Mouse (Mus musculus) c-Kit-positive CD71-negative TER-119-negative erythroid progenitor cells, embryonic 14.5 days (primary cell): ENCODE data around the gene Hbp1.

Experiments used
- DNase-seq: peaks from one replicate; pipeline ENCODE4 v3.0.0-alpha.2; 2013; ENCODE audit warnings: low read depth

Gene Hbp1

GRCm38 (mm10) chr12:31905696-31906551 is 44.4 kb downstream of the Hbp1 start:
- no peak for DNase-seq

- no peak for DNase-seq
These were observed 49.9 kb downstream of the Hbp1 start for GRCm38 (mm10) chr12:31900391-31900914.

GRCm38 (mm10) chr12:31897456-31897855 is 52.9 kb downstream of the Hbp1 start:
- DNase-seq, result no peak

- no peak for DNase-seq
These were observed 53.3 kb downstream of the Hbp1 start for GRCm38 (mm10) chr12:31896986-31897385.

- no peak for DNase-seq
These were observed 54.0 kb downstream of the Hbp1 start for GRCm38 (mm10) chr12:31896295-31896694.

- DNase-seq, result no peak
These were observed 54.4 kb downstream of the Hbp1 start for GRCm38 (mm10) chr12:31895888-31896287.

GRCm38 (mm10) chr12:31895095-31895734 is 55.1 kb downstream of the Hbp1 start:
- no peak for DNase-seq

GRCm38 (mm10) chr12:31892771-31893170 is 57.6 kb downstream of the Hbp1 start:
- no peak for DNase-seq

- no peak for DNase-seq
These were observed 58.3 kb downstream of the Hbp1 start for GRCm38 (mm10) chr12:31892079-31892478.

- no peak for DNase-seq
These were observed 59.6 kb downstream of the Hbp1 start for GRCm38 (mm10) chr12:31890685-31891084.

GRCm38 (mm10) chr12:31885844-31886606 is 64.3 kb downstream of the Hbp1 start:
- no peak for DNase-seq

GRCm38 (mm10) chr12:31885084-31885483 is 65.3 kb downstream of the Hbp1 start:
- no peak for DNase-seq

GRCm38 (mm10) chr12:31884365-31884764 is 66.0 kb downstream of the Hbp1 start:
- no peak for DNase-seq

- DNase-seq, result no peak
These were observed 67.6 kb downstream of the Hbp1 start for GRCm38 (mm10) chr12:31882736-31883135.

GRCm38 (mm10) chr12:31876775-31877174 is 73.6 kb downstream of the Hbp1 start:
- DNase-seq, result no peak
